Mouse (Mus musculus): Measurements from ENCODE around the gene Rpl3. TPM values are rescaled to one million over a fixed set of nuclear protein-coding genes. Genes with fewer than 3 reads are reported as not detected.

Gene Rpl3
- polyA plus RNA-seq, 1 experiment: 873 TPM

DNA sequence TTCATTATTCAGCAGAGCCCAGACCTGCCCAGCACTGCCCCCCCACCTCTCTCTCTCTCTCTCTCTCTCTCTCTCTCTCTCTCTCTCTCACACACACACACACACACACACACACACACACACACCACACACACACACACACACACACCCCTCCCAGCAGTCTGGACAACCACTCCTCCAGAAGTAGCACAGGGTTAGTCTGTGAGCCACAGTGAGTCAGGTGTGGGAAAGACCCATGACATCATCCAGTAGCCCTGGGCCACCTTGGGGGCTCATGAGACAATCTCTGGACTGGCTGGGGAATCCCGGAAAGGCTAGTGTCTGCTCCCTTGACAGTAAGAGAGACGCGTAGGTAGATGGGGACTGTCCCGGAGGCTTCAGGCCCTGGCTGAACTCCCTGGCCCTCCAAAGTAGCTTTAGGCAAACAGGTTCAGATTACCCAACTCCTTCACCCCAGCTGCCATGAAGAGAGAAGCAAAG is 30.6 kb downstream of the Rpl3 start:
- TF ChIP-seq CTCF (IDR thresholded peaks at IDR 0.05; ENCODE audit: borderline replicate concordance, extremely low read depth, insufficient read depth, insufficient read length) (no peak), POLR2A (IDR thresholded peaks at IDR 0.05; ENCODE audit: borderline replicate concordance, extremely low read depth, insufficient read depth, insufficient read length, poor library complexity, severe bottlenecking) (no peak)
- no peak for DNase-seq (ENCODE audit: low read depth)

DNA sequence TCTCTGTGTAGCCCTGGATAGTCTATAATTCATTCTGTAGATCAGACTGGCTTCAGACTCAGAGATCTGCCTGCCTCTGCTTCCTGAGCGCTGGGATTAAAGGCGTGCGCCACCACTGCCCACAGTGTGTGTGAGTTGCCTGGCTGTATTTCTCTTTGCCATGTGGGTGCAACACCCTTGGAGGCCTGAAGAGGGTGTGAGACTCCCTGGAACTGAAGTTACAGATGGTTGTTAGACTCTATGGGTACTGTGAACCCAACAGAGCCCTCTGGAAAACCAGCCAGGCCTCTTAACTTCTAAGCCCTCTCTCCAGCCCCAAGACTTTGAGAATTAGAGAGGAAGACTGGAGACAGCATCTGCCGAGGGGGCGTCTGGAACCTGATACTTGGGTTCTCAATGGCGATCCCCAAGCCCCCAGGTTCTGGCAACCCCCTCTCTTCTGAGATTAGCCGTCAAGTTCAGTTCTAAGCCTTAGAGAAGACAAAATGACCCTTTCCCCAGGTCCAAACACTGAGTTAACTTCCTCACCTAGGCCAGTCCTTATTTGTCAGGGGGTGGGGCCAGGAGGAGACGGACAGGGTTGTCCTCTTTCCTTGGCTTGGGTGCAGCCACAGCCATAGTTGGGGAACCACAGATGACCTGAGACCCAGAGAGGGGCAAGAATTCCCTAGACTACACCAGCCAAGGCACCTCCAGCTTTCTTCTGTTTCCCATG is 31.2 kb downstream of the Rpl3 start:
- no peak for DNase-seq (ENCODE audit: low read depth)
- no peak for TF ChIP-seq POLR2A (IDR thresholded peaks at IDR 0.05; ENCODE audit: borderline replicate concordance, extremely low read depth, insufficient read depth, insufficient read length, poor library complexity, severe bottlenecking)
- TF ChIP-seq CTCF (IDR thresholded peaks at IDR 0.05; ENCODE audit: borderline replicate concordance, extremely low read depth, insufficient read depth, insufficient read length): no peak

DNA sequence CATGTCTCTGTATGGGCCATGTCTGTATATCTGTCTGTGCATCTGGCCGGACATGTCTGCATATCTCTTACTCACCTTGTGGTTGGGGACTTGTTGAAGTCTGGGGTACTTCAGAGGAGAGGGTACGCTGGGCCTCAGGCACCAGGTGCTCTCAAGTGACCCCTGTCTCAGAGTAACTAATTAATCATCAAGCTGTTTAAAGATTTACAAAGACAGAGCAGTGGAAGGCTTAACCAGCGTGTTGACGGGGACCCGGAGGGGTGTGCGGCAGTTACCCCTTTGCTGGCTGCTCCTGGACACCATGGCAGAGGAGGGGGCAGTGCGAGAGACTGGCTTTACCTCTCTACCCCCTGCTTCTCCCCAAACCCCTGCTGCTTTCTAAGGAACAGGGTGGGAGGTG is 32.1 kb downstream of the Rpl3 start:
- TF ChIP-seq CTCF (IDR thresholded peaks at IDR 0.05; ENCODE audit: borderline replicate concordance, extremely low read depth, insufficient read depth, insufficient read length) (no peak), POLR2A (IDR thresholded peaks at IDR 0.05; ENCODE audit: borderline replicate concordance, extremely low read depth, insufficient read depth, insufficient read length, poor library complexity, severe bottlenecking) (no peak)
- DNase-seq (ENCODE audit: low read depth): no peak

DNA sequence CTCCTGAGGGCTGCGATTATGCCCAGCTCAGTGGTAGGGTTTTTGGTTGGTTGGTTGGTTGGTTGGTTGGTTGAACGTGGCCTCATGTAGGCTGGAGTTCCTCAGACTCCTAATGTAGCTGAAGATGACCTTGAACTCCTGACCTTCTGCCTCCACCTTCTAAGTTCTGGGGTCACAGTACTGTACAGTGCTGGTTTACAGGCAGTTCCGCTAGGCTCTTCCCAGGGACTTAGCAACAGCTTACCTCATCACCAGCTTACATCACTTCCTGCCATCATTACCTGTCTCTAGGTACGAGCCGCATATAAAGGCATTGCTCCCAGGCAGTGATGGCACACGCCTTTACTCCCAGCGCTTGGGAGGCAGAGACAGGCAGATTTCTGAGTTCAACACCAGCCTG is 33.5 kb downstream of the Rpl3 start:
- no peak for DNase-seq (ENCODE audit: low read depth)
- TF ChIP-seq CTCF (IDR thresholded peaks at IDR 0.05; ENCODE audit: borderline replicate concordance, extremely low read depth, insufficient read depth, insufficient read length) (no peak), POLR2A (IDR thresholded peaks at IDR 0.05; ENCODE audit: borderline replicate concordance, extremely low read depth, insufficient read depth, insufficient read length, poor library complexity, severe bottlenecking) (no peak)

DNA sequence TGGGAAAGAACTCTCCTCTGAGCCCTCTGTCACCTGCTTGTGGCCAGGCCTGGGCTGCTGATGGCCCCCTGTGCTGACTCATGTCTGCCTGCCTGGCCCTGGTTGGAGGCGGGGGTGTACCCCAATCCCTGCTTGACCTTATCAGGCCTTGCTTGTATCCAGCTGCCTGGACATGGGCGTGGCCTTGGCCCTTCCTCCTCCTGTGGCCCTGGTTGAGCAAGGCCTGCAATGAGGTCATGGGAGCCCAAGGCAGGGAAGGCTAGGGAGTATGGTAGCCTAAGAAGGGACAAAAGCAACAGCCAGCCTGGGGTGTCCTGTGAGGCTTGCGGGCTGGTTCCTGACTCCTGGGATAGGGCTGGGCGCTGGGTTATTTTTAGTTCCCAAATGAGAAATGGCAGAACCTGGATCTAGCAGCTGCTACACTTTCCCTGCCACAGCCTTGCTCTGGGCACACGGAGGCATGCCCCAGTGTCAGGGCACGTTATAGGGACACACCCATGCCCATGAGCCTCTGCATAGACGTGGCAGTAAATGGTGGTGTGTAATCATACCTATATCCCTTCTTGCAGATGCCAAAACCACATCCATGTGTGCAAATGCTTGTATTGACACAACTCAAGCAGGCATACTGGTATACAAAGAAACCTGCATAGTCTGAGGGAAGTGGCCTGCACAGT is 37.5 kb downstream of the Rpl3 start:
- no peak for DNase-seq (ENCODE audit: low read depth)
- TF ChIP-seq CTCF (IDR thresholded peaks at IDR 0.05; ENCODE audit: borderline replicate concordance, extremely low read depth, insufficient read depth, insufficient read length) (no peak), POLR2A (IDR thresholded peaks at IDR 0.05; ENCODE audit: borderline replicate concordance, extremely low read depth, insufficient read depth, insufficient read length, poor library complexity, severe bottlenecking) (no peak)

DNA sequence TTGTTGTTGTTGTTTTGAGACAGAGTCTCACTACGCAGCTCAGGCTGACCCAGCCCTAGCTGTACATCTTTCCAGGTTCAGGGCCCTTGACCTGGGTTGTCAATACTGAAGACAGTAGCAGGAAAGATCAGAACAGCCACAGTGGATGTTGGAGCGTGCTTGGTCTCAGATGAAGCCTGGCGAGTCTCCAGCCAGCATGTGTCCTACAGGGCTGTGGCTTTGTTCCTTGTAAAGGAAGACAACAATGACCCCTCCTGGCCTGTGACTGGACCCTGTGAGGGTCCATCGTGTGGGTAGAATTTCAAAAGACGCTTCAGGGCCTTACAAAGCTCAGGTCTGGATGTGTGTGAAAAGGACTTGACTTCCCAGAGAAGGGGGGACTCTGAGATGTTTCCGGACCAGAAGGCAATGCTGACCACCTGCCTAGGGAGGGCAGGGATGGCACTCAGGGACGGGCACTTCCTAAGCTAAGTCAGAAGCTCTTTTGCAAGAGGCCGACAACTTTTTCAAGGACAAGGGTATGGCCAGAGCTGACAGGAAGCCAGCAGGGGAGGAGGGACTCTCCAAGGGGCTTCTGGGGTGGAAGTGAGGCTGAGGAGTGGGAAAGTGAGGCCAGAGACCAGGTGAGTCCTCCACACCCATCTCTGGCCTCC is 38.2 kb downstream of the Rpl3 start:
- TF ChIP-seq POLR2A (IDR thresholded peaks at IDR 0.05; ENCODE audit: borderline replicate concordance, extremely low read depth, insufficient read depth, insufficient read length, poor library complexity, severe bottlenecking) (no peak), CTCF (IDR thresholded peaks at IDR 0.05; ENCODE audit: borderline replicate concordance, extremely low read depth, insufficient read depth, insufficient read length) (no peak)
- DNase-seq (ENCODE audit: low read depth): no peak

DNA sequence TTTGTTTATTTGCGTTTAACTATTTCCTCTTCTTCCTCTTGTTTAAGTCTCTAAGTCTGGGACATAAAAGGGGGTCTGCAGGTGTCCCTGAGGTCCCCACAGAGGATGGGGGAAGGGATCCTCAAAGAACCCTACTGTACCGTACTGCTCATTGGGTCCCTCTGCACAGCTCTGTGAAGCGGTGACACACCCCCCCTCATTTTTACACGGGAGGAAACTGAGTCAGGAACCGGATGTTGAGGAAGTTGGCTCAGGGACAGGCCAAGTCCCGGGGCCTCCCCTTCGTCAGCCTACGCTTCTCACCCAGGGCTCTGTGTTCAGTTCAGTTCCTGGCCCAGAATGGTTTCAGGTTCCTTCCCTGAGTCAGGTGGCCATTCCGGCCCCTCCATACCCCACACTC is 39.9 kb downstream of the Rpl3 start:
- DNase-seq (ENCODE audit: low read depth): no peak
- TF ChIP-seq CTCF (IDR thresholded peaks at IDR 0.05; ENCODE audit: borderline replicate concordance, extremely low read depth, insufficient read depth, insufficient read length) (no peak), POLR2A (IDR thresholded peaks at IDR 0.05; ENCODE audit: borderline replicate concordance, extremely low read depth, insufficient read depth, insufficient read length, poor library complexity, severe bottlenecking) (no peak)

DNA sequence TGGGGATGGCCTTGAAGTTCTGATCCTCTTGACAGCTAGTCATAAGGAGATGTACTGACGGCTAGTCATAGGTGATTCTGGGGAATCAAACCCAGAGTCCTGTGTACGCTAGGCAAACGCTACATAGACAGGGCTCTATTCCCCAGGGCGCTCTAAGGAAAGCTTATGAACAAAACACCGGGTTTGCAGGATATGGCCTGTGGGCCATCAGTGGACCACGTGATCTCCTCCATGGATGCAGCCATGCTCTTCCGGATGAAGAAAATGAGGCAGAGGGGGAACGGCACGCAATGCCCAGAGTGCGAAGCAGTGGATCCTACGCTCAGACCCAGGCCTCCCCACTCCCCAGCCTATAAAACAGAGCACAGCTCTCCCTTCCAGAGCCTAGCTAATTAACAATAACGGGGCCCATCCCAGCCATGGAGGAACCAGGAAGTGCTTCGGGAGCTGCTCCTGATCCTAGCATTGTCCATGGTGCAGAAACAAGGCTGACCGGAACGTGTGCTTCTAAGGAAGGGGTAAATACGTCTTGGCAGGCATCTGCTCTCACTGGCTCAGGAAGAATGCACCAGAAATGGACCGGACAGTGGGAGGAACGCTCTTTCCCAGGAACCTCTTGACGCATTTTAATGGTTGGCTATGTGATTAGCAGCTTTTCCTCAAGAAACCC is 40.4 kb downstream of the Rpl3 start:
- DNase-seq (ENCODE audit: low read depth): peak; percentile 17
- TF ChIP-seq POLR2A (IDR thresholded peaks at IDR 0.05; ENCODE audit: borderline replicate concordance, extremely low read depth, insufficient read depth, insufficient read length, poor library complexity, severe bottlenecking) (no peak), CTCF (IDR thresholded peaks at IDR 0.05; ENCODE audit: borderline replicate concordance, extremely low read depth, insufficient read depth, insufficient read length) (no peak)

DNA sequence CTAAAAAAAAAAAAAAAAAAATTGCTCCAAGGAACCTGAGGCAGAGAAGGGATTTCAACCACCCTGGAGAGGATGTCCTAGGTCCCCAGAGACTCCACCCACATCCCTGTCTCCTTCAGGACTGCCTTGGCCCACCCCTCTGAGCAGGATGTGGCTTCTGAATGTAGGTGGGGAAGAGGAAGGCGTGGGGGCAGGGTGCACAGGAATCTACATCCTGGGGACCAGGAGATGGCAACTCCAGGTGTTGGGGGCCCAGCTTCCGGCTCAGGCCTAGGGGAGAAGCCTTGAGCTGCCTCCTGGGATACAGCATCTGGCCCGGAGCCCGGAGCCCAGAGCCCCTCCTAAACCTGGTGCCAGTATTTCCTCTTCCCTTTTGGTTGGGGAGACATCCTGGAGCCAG is 41.6 kb downstream of the Rpl3 start:
- no peak for DNase-seq (ENCODE audit: low read depth)

DNA sequence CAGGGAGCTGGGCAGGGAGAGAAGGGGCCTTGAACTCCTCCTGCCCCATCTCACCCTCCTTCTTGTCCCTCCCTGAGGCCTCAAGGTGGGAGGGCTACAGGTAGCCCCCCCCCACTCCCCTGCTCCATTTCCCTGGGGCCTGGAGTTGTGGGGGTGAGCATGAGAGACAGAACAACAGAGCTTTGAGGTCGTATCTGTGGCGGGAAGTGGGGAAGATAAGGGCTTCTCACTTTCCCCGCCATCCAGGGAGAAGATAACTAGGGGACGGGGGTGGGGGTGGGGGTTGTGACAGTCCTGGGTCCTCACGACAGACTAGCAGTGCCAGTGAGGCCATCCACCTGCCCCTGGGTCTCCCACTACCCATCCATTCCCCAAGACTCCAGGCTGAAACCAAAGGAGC is 43.7 kb downstream of the Rpl3 start:
- no peak for DNase-seq (ENCODE audit: low read depth)
- no peak for TF ChIP-seq POLR2A (IDR thresholded peaks at IDR 0.05; ENCODE audit: borderline replicate concordance, extremely low read depth, insufficient read depth, insufficient read length, poor library complexity, severe bottlenecking)
- TF ChIP-seq CTCF (IDR thresholded peaks at IDR 0.05; ENCODE audit: borderline replicate concordance, extremely low read depth, insufficient read depth, insufficient read length): no peak

More for the DNA sequence above, 41.6 kb downstream of the Rpl3 start:
- no peak for TF ChIP-seq POLR2A (IDR thresholded peaks at IDR 0.05; ENCODE audit: borderline replicate concordance, extremely low read depth, insufficient read depth, insufficient read length, poor library complexity, severe bottlenecking)
- TF ChIP-seq CTCF (IDR thresholded peaks at IDR 0.05; ENCODE audit: borderline replicate concordance, extremely low read depth, insufficient read depth, insufficient read length): no peak

DNA sequence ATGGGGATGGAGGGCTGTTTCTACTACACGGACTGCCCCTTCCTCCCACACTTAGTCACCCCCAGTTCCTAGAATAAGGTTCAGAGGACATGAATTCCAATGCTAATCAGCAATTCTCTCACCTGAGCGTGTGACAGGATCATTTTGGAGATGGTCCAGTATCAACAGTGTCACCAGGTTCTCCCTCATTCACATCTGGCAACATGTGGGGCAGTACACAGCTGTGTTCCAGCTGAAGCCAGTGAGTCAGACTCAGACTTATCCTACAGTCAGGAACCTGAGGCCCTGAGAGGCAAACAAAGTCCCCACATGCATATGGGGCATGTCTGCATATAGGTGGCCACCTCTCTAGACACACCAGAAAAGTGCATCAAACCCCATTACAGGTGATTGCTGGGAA is 44.4 kb downstream of the Rpl3 start:
- no peak for DNase-seq (ENCODE audit: low read depth)

More for the DNA sequence above, 44.4 kb downstream of the Rpl3 start:
- TF ChIP-seq CTCF (IDR thresholded peaks at IDR 0.05; ENCODE audit: borderline replicate concordance, extremely low read depth, insufficient read depth, insufficient read length) (no peak), POLR2A (IDR thresholded peaks at IDR 0.05; ENCODE audit: borderline replicate concordance, extremely low read depth, insufficient read depth, insufficient read length, poor library complexity, severe bottlenecking) (no peak)

Data from brain, embryonic 14.5 days (tissue).